In genomic region chr5:149088891-149089290, GRCm38 (mm10) we compare ENCODE assay signal across 12 mouse cellular contexts.
A peak's percentile ranks its signal among the peaks of the same experiment; 100 is the strongest.
DNase-seq lines count a peak whose midpoint lies in the region.
"Had no signal": no experiment of that assay in that cellular context is flagged by ENCODE, and none has a peak within 500 bp of the region (broad histone marks: within the 10 kb centered on the region; RNA-seq: fewer than 3 reads in every experiment).

No protein-coding gene starts in this region.

- peak; percentile 91 for DNase-seq in heart, adult 11 months
- no peak for DNase-seq in heart, postnatal 4 days
- peak; percentile 23 for DNase-seq in lung, postnatal 36 days
- DNase-seq in lung, postnatal 10 days: no peak
- DNase-seq in brain, adult 2 months (ENCODE audit: low read depth, low spot score): peak; percentile 13
- peak; percentile 41 to 63 for DNase-seq in monocyte, adult 2 months (ENCODE audit: low read depth in 1 of 2, low spot score in 2 of 2)
- DNase-seq in frontal cortex, postnatal 36 days (ENCODE audit: low spot score in 2 of 2): no peak
- DNase-seq in cerebellum, postnatal 36 days: no peak
- DNase-seq: adrenal gland, adult 8-10 months; cerebellum, adult 9-11 months; forebrain, postnatal 0 days; right cerebral cortex, adult 18-20 months had no signal

Comparison
In these comparisons a context has a peak if more than half of its experiments do, and no peak if none do; other contexts are left out.
1. DNase-seq: peak in heart, adult 11 months (single experiment), lung, postnatal 36 days (single experiment), brain, adult 2 months (single experiment) and monocyte, adult 2 months (2 of 2); none in heart, postnatal 4 days (single experiment), lung, postnatal 10 days (single experiment), frontal cortex, postnatal 36 days (0 of 2) and cerebellum, postnatal 36 days (0 of 2).